Mouse (Mus musculus) brain, embryonic 14.5 days (tissue): ENCODE results near the gene Usp7.

Source experiments
- CTCF ChIP-seq: fragments of 200-500 bp; IDR thresholded peaks from 2 replicates; pipeline ENCODE4 v1.5.1; 2012; ENCODE audit warnings: inconsistent platforms, mild to moderate bottlenecking, moderate library complexity, borderline replicate concordance; ENCODE audit not compliant: insufficient read depth, insufficient read length; ENCODE audit errors: extremely low read depth
- POLR2A ChIP-seq: fragments of 200-500 bp; IDR thresholded peaks from 2 replicates; pipeline ENCODE4 v1.6.1; 2012; ENCODE audit warnings: mild to moderate bottlenecking, inconsistent platforms, borderline replicate concordance; ENCODE audit not compliant: poor library complexity, insufficient read depth, insufficient read length, severe bottlenecking; ENCODE audit errors: extremely low read depth

DNA sequence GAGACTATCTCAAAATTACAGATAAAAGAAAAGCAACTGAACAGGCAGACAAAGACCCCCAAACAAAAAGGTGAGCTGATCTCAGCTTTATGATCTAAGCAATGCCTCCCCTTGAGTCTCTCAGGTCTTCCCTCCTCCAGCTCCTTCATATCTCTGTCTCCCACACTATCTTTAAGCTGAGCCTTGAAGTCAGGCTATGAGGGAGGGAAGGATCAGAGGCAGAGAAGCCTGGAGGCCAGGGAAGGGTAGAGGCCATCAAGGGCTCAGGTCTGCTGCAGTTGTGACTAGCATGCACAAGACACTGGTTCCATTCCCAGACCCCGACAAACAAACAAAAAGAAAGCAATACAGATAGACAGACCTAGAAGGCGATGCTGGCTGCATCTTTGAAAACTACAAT is 30.2 kb downstream of the Usp7 start:
- no peak for TF ChIP-seq CTCF
- no peak for TF ChIP-seq POLR2A
